Mouse (Mus musculus) erythroblast, embryonic 14.5 days (primary cell): Measurements from ENCODE around the gene Cdh12. TPM values are rescaled to one million over a fixed set of nuclear protein-coding genes. Genes with fewer than 3 reads are reported as not detected.
"Not testable (repeated sequence)": the region's sequence is repeated elsewhere in the genome, so short reads cannot be mapped to it uniquely, and the experiment has no call there.

Source experiments
- H3K27me3 ChIP-seq: 2 replicates; pipeline ENCODE4 v1.6.1; 2012; ENCODE audit warnings: inconsistent platforms; ENCODE audit not compliant: control insufficient read depth
- H3K36me3 ChIP-seq: 2 replicates; pipeline ENCODE4 v1.6.1; 2012; ENCODE audit warnings: mild to moderate bottlenecking, inconsistent platforms; ENCODE audit not compliant: control insufficient read depth
- H3K4me1 ChIP-seq: 2 replicates; pipeline ENCODE4 v1.6.1; 2012; ENCODE audit warnings: inconsistent platforms; ENCODE audit not compliant: control insufficient read depth
- H3K4me3 ChIP-seq: replicated peaks from 2 replicates; pipeline ENCODE3; 2012; ENCODE audit warnings: moderate library complexity, mild to moderate bottlenecking, inconsistent platforms
- H3K9me3 ChIP-seq: 2 replicates; pipeline ENCODE4 v1.6.1; 2012; ENCODE audit warnings: low read length, inconsistent platforms, mixed read lengths; ENCODE audit not compliant: control insufficient read depth
- GATA1 ChIP-seq: IDR thresholded peaks from 2 replicates; pipeline ENCODE4 v1.6.1; 2012; ENCODE audit warnings: low read length, inconsistent platforms, mixed read lengths
- TAL1 ChIP-seq: IDR thresholded peaks from 3 replicates; pipeline ENCODE4 v1.6.1; 2012; ENCODE audit warnings: low read length, inconsistent platforms, mixed read lengths
- polyA plus RNA-seq: library from polyadenylated mRNA; stranded (reverse); fragments of >175 nt; gene quantifications from 2 replicates; pipeline ENCODE4 v1.2.3, GENCODE M21; 2012

Gene Cdh12
- polyA plus RNA-seq, 1 experiment = not detected

DNA sequence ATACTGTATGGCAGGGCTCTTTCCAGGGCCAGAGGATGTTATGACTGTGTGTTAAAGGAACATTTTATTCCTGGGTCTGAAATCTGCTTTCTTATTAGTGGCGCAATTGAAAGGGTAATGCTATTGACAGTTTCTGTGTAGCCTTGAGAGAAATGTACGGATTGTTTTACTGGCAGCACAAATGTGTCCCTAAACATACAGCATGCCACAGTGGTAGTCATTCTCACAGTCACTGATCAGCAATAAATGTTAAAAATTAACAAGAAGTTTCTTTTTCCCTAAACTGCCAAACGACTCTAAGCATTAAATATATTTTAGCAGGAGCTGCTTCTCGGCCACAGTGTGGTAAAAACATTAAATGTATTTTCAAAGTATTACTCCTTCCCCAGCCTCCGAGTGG is 926.4 kb downstream of the Cdh12 start:
- TF ChIP-seq TAL1 (no peak), GATA1 (no peak)

DNA sequence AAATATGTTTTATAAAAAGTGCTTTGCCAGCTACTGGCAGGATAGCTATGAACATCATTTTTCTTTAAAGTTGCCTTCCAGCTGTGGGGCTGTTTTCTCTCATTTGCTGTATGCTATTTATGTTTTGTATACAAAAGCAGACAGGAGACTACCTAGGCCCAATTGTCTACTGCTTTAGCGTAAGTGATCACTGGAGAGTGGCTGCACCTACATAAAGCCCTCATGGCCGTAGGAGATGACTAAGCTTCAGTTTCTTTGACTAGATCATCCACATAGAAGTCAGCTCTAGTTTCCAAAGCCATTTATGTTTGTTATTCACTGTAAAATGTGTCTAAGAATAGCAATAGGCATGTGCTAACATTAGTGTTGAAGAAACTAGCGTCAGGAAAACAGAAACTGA is 926.8 kb downstream of the Cdh12 start:
- TF ChIP-seq GATA1 = no peak
- TF ChIP-seq TAL1 = no peak
- H3K9me3 ChIP-seq = peaks cover 2% of the 10 kb centered on the region
- H3K36me3 ChIP-seq = no peaks in the 10 kb centered on the region
- H3K27me3 ChIP-seq = no peaks in the 10 kb centered on the region
- H3K4me1 ChIP-seq = no peaks in the 10 kb centered on the region
- H3K4me3 ChIP-seq = no peak overlapping the region

More for the DNA sequence above, 926.4 kb downstream of the Cdh12 start:
- H3K27me3 ChIP-seq = no peaks in the 10 kb centered on the region
- H3K36me3 ChIP-seq = no peaks in the 10 kb centered on the region
- no peak overlapping the region for H3K4me3 ChIP-seq
- H3K4me1 ChIP-seq = no peaks in the 10 kb centered on the region
- peaks cover 2% of the 10 kb centered on the region for H3K9me3 ChIP-seq

DNA sequence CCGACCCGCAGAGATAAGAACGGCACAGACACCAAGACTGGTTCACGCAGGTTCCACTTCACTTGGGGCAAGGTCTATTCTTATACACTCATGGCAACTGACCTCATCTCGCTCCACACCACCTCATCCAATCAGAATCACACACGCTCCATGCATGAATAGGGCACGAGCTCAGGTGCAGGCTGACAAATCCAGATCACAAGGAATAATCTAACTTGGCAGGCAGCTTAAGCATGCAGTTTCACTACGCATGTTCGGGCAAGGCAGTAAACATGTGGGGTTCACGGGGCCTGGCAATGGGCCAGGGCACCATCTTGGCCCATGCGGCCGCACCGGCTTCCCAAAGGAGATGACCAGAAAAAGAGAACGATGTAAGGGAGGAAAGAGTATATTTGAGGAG is 942.4 kb downstream of the Cdh12 start:
- not testable (repeated sequence) for H3K4me1 ChIP-seq, H3K4me3 ChIP-seq, H3K27me3 ChIP-seq, H3K36me3 ChIP-seq, H3K9me3 ChIP-seq

DNA sequence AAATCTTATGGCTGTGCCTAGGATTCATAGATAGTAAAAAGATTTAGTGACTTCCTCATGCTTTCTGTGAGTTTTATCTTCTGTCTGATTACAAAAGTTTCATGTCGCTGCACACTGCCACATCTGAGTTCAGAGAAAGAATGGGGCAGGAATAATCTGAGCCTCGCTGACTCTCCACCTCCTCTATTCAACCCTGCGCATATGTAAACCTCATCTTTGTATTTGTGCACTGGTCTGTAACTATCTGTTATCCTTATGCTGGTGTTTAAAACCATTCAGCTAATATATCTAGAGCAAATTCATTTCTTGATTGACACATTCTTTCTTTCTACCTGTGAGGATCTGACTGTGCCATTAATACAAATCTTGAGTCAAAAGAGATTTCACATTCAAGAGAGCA is 944.0 kb downstream of the Cdh12 start:
- no peak for TF ChIP-seq TAL1
- TF ChIP-seq GATA1 = no peak
- no peaks in the 10 kb centered on the region for H3K9me3 ChIP-seq
- H3K4me1 ChIP-seq = no peaks in the 10 kb centered on the region
- no peaks in the 10 kb centered on the region for H3K36me3 ChIP-seq
- H3K27me3 ChIP-seq = no peaks in the 10 kb centered on the region
- no peak overlapping the region for H3K4me3 ChIP-seq

DNA sequence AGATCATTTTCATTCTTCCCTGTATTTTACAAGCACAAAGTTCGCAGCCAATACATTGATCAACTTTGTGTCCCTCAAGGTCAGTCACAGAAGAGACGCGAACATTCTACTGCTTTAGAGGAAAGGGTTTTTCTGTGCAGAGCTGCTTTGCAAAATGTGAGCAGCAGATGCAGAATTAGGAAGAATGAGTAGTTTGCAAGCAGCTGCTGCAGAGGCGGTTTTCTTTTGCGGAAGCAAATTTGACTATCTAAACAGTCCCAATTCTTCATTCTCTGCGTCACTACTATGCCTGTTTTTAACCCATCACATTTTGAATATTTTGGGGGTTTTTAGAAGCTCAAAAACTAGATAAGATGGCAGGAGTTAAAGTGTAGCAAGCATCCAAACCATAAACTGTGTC is 956.1 kb downstream of the Cdh12 start:
- no peaks in the 10 kb centered on the region for H3K36me3 ChIP-seq
- TF ChIP-seq GATA1 (no peak), TAL1 (no peak)
- H3K4me1 ChIP-seq = no peaks in the 10 kb centered on the region
- H3K4me3 ChIP-seq = no peak overlapping the region
- H3K9me3 ChIP-seq = no peaks in the 10 kb centered on the region
- H3K27me3 ChIP-seq = no peaks in the 10 kb centered on the region

DNA sequence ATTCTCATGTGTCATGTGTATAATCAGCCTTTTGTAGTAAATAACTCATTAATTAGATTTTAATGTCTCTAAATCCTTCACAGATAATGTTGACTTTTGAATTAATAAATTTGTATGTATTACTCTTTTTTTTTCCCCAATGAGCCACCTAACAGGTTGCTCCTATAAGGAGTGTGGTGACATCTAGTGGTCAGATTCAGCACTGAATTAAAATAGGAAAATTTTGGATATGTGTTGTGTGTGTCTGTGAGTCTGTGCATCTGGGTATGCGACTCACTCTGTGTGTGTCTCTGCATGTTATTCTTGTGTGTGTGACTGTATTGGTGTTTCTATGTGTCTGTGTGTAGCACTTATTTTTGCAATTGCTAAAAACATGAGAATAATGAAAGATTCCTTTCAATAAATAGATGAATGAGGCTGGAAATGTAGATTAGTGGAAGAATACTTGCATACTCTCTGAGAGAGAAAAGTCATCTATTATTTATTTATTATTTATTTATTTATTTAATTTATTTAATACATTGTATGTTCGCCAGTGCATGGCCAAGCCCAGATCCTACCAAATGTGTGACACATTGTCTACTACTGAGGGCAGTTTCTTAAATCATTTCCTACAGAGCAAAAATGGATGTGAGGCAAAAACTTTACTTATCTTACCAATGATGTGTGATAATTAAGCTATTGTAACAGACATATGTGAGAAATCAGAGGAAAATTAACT is 958.4 kb downstream of the Cdh12 start:
- TF ChIP-seq GATA1 (no peak), TAL1 (no peak)
- H3K4me1 ChIP-seq = no peaks in the 10 kb centered on the region
- no peaks in the 10 kb centered on the region for H3K9me3 ChIP-seq
- no peaks in the 10 kb centered on the region for H3K36me3 ChIP-seq
- H3K4me3 ChIP-seq = no peak overlapping the region
- H3K27me3 ChIP-seq = no peaks in the 10 kb centered on the region

DNA sequence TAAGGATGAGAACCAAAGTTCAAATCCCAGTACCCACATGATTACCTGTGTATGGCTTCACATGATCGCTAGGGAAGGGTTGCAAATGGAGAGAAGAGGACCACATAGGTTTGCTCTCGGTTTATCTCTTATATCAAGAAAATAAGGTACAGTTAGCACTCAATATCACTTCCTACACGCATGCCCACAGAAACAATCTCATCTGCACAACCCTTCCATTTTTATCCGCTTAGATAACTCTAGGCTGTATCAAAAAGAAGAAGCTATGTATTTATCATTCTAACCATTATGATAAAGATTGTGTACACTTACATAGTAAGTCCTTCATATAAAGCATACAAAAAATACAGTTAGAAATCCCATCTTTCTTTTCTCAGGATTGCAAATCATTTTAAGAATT is 988.3 kb downstream of the Cdh12 start:
- Histone ChIP-seq H3K36me3 (no peaks in the 10 kb centered on the region), H3K4me1 (no peaks in the 10 kb centered on the region), H3K9me3 (no peaks in the 10 kb centered on the region), H3K27me3 (no peaks in the 10 kb centered on the region), H3K4me3 (no peak overlapping the region)
- TF ChIP-seq TAL1 = no peak

DNA sequence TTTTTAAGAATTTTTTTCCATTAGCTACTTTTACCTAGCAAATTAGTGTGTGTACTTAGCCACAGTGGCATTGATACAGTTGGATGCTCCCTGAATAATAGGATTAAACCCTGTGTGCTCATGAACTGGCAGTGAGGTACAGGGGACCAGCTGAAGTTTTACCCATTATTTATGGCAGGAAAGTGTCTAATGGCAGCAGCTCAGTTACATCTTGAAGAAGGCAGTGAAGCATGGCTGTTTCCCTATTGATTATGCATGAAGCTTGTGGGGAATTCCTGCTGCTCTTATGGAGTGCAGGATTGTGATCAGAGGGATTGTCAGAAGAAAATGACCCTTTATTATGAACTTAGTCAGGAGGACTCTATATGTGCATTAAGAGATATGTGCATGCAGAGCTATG is 988.9 kb downstream of the Cdh12 start:
- H3K4me1 ChIP-seq = no peaks in the 10 kb centered on the region
- no peaks in the 10 kb centered on the region for H3K9me3 ChIP-seq
- no peaks in the 10 kb centered on the region for H3K27me3 ChIP-seq
- no peak overlapping the region for H3K4me3 ChIP-seq
- TF ChIP-seq TAL1 (no peak), GATA1 (no peak)
- H3K36me3 ChIP-seq = no peaks in the 10 kb centered on the region

DNA sequence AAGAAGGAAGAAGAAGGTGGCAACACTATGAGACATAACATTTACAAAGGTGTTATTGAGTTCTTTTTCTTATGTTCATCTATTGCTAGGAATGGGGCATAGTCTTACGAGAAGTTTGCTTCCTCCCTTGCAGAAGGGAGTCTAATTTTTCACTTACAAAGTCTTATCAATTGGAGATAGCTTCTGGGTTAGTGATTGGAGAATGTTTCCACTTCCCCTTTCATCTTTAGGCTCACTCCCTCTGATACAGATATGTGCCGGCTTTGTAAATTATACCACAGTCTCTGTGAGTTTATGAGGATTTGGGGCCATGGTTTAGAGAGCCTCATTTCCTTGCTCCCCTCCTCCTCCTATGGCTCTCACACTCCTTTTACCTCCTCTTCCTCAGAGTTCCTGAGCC is 1009.0 kb downstream of the Cdh12 start:
- no peaks in the 10 kb centered on the region for H3K4me1 ChIP-seq
- H3K27me3 ChIP-seq = no peaks in the 10 kb centered on the region
- H3K4me3 ChIP-seq = no peak overlapping the region
- H3K36me3 ChIP-seq = no peaks in the 10 kb centered on the region
- H3K9me3 ChIP-seq = no peaks in the 10 kb centered on the region
- no peak for TF ChIP-seq GATA1
- no peak for TF ChIP-seq TAL1

DNA sequence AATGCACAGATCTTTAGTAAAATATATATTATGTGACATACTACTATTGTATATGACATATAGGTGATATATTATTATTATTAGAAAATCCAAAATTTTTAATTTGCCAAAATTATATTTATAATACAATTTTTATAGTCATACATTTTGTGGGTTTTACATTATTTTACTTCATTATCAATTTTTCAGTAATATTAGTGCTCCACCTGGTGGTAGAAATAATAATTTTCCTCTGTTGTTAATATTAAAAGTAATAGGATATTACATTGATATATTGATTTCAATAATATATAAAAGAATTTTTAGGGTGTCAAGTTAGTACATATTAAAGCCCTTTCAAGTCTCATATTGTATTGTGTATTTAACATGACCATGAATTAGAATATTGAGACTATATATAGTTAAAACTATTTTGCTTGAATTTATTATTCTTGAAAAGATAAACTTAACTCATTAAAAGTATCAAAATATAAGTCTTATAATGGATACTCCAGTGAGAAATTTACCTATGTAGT is 1070.3 kb downstream of the Cdh12 start:
- Histone ChIP-seq H3K4me1 (no peaks in the 10 kb centered on the region), H3K36me3 (no peaks in the 10 kb centered on the region), H3K4me3 (no peak overlapping the region), H3K9me3 (no peaks in the 10 kb centered on the region), H3K27me3 (no peaks in the 10 kb centered on the region)
- TF ChIP-seq TAL1 (no peak), GATA1 (no peak)
